ENCODE assay signal across 14 mouse cellular contexts in genomic region chr13:90722599-90723532, GRCm38 (mm10).
DNase-seq lines count a peak whose midpoint lies in the region; ATAC-seq lines count a peak whose summit lies in the region.
"Had no signal": no experiment of that assay in that cellular context is flagged by ENCODE, and none has a peak within 500 bp of the region (broad histone marks: within the 10 kb centered on the region; RNA-seq: fewer than 3 reads in every experiment).

No protein-coding gene starts in this region.

- no peaks in the 10 kb centered on the region for H3K27me3 ChIP-seq in hindbrain, embryonic 16.5 days (replicated peaks; ENCODE audit: control insufficient read depth, insufficient read depth, low read length)
- no peaks in the 10 kb centered on the region for H3K27me3 ChIP-seq in hindbrain, embryonic 12.5 days
- H3K27me3 ChIP-seq in lung, embryonic 15.5 days, result no peaks in the 10 kb centered on the region
- no peaks in the 10 kb centered on the region for H3K27me3 ChIP-seq in forebrain, embryonic 15.5 days
- no peaks in the 10 kb centered on the region for H3K27me3 ChIP-seq in midbrain, embryonic 15.5 days (replicated peaks)
- H3K27me3 ChIP-seq: embryonic facial prominence, embryonic 15.5 days; heart, embryonic 13.5 days; limb, embryonic 13.5 days had no signal

- no peak overlapping the region for H3K4me2 ChIP-seq in hindbrain, embryonic 16.5 days (ENCODE audit: low read length)
- H3K4me2 ChIP-seq in hindbrain, embryonic 12.5 days (replicated peaks), result no peak overlapping the region
- H3K4me2 ChIP-seq in lung, embryonic 15.5 days, result no peak overlapping the region
- H3K4me2 ChIP-seq in forebrain, embryonic 15.5 days (replicated peaks), result no peak overlapping the region
- no peak overlapping the region for H3K4me2 ChIP-seq in midbrain, embryonic 15.5 days
- H3K4me2 ChIP-seq: embryonic facial prominence, embryonic 15.5 days; heart, embryonic 13.5 days; limb, embryonic 13.5 days had no signal

- H3K4me1 ChIP-seq in hindbrain, embryonic 16.5 days (ENCODE audit: control insufficient read depth, insufficient read depth, low read depth, low read length), result no peaks in the 10 kb centered on the region; the same call in 1 of the 2 replicates
- H3K4me1 ChIP-seq in hindbrain, embryonic 12.5 days, result peaks cover 9% of the 10 kb centered on the region; the same call in 1 of the 2 replicates
- H3K4me1 ChIP-seq in lung, embryonic 15.5 days, result peaks cover 14% of the 10 kb centered on the region; the same call in 1 of the 2 replicates
- peaks cover 11% of the 10 kb centered on the region for H3K4me1 ChIP-seq in forebrain, embryonic 15.5 days
- H3K4me1 ChIP-seq in midbrain, embryonic 15.5 days, result no peaks in the 10 kb centered on the region
- H3K4me1 ChIP-seq: embryonic facial prominence, embryonic 15.5 days had no signal

- H3K9ac ChIP-seq in hindbrain, embryonic 16.5 days (ENCODE audit: low read depth, low read length), result no peak overlapping the region
- no peak overlapping the region for H3K9ac ChIP-seq in hindbrain, embryonic 12.5 days
- H3K9ac ChIP-seq in lung, embryonic 15.5 days, result no peak overlapping the region
- no peak overlapping the region for H3K9ac ChIP-seq in forebrain, embryonic 15.5 days (replicated peaks)
- no peak overlapping the region for H3K9ac ChIP-seq in midbrain, embryonic 15.5 days
- H3K9ac ChIP-seq: embryonic facial prominence, embryonic 15.5 days; heart, embryonic 13.5 days; limb, embryonic 13.5 days; liver, postnatal 0 days had no signal

- peak; percentile 56; the same call in 1 of the 2 replicates for ATAC-seq in hindbrain, embryonic 16.5 days
- no peak for ATAC-seq in hindbrain, embryonic 12.5 days (ENCODE audit: low FRiP score)
- ATAC-seq in lung, embryonic 15.5 days (ENCODE audit: borderline replicate concordance, extremely low read depth, low FRiP score, low TSS enrichment), result peak; percentile 76; the same call in 1 of the 2 replicates
- 0 out of 2 replicates have a peak, but pooled peaks have one; percentile 62 for ATAC-seq in forebrain, embryonic 15.5 days (replicated peaks)
- peak; percentile 56; the same call in 1 of the 2 replicates for ATAC-seq in midbrain, embryonic 15.5 days (replicated peaks)
- ATAC-seq: liver, postnatal 0 days had no signal

- 67% methylated on average over 8 of the region's 8 CpGs for WGBS in hindbrain, embryonic 16.5 days
- 74% methylated on average over 8 of the region's 8 CpGs for WGBS in hindbrain, embryonic 12.5 days
- WGBS in lung, embryonic 15.5 days, result 48% methylated on average over 8 of the region's 8 CpGs
- 75% methylated on average over 8 of the region's 8 CpGs for WGBS in forebrain, embryonic 15.5 days
- 69% methylated on average over 8 of the region's 8 CpGs for whole genome bisulfite sequencing in midbrain, embryonic 15.5 days

- no peak overlapping the region for H3K4me3 ChIP-seq in hindbrain, embryonic 16.5 days (ENCODE audit: low read length)
- no peak overlapping the region for H3K4me3 ChIP-seq in hindbrain, embryonic 12.5 days
- no peak overlapping the region for H3K4me3 ChIP-seq in lung, embryonic 15.5 days
- no peak overlapping the region for H3K4me3 ChIP-seq in forebrain, embryonic 15.5 days
- H3K4me3 ChIP-seq in midbrain, embryonic 15.5 days, result no peak overlapping the region
- H3K4me3 ChIP-seq: embryonic facial prominence, embryonic 15.5 days; heart, embryonic 13.5 days; limb, embryonic 13.5 days had no signal

- no peak for DNase-seq in lung, postnatal 36 days
- DNase-seq in frontal cortex, adult 2 months (ENCODE audit: extremely low spot score in 1 of 2, low spot score in 1 of 2), result no peak
- DNase-seq: adrenal gland, postnatal 14 days; cerebellum, postnatal 14 days; kidney, adult 8-10 months; liver, postnatal 0 days had no signal

- H3K36me3 ChIP-seq in hindbrain, embryonic 16.5 days (ENCODE audit: control insufficient read depth, insufficient read depth, low read length), result no peaks in the 10 kb centered on the region
- no peaks in the 10 kb centered on the region for H3K36me3 ChIP-seq in hindbrain, embryonic 12.5 days
- H3K36me3 ChIP-seq in lung, embryonic 15.5 days, result no peaks in the 10 kb centered on the region
- no peaks in the 10 kb centered on the region for H3K36me3 ChIP-seq in forebrain, embryonic 15.5 days
- no peaks in the 10 kb centered on the region for H3K36me3 ChIP-seq in midbrain, embryonic 15.5 days (replicated peaks)
- H3K36me3 ChIP-seq: embryonic facial prominence, embryonic 15.5 days; heart, embryonic 13.5 days; limb, embryonic 13.5 days had no signal

- no peak overlapping the region for H3K27ac ChIP-seq in hindbrain, embryonic 16.5 days (ENCODE audit: low read depth, low read length)
- no peak overlapping the region for H3K27ac ChIP-seq in hindbrain, embryonic 12.5 days
- peak overlapping the region; percentile 44; the same call in 1 of the 2 replicates for H3K27ac ChIP-seq in lung, embryonic 15.5 days
- peak overlapping the region; percentile 31; the same call in 1 of the 2 replicates for H3K27ac ChIP-seq in forebrain, embryonic 15.5 days (replicated peaks)
- no peak overlapping the region for H3K27ac ChIP-seq in midbrain, embryonic 15.5 days
- H3K27ac ChIP-seq: embryonic facial prominence, embryonic 15.5 days; limb, embryonic 13.5 days had no signal

- H3K9me3 ChIP-seq in hindbrain, embryonic 16.5 days (ENCODE audit: control insufficient read depth, low read length), result no peaks in the 10 kb centered on the region
- H3K9me3 ChIP-seq in hindbrain, embryonic 12.5 days (replicated peaks), result no peaks in the 10 kb centered on the region
- H3K9me3 ChIP-seq in lung, embryonic 15.5 days, result no peaks in the 10 kb centered on the region
- no peaks in the 10 kb centered on the region for H3K9me3 ChIP-seq in forebrain, embryonic 15.5 days
- H3K9me3 ChIP-seq in midbrain, embryonic 15.5 days, result no peaks in the 10 kb centered on the region
- H3K9me3 ChIP-seq: embryonic facial prominence, embryonic 15.5 days; heart, embryonic 13.5 days; limb, embryonic 13.5 days had no signal

Comparison
In these comparisons a context has a peak if more than half of its experiments do, and no peak if none do; other contexts are left out.
1. H3K27ac ChIP-seq: peak in lung, embryonic 15.5 days (single experiment) and forebrain, embryonic 15.5 days (single experiment); none in hindbrain, embryonic 16.5 days (single experiment), hindbrain, embryonic 12.5 days (single experiment) and midbrain, embryonic 15.5 days (single experiment).